Mouse (Mus musculus) A20 (cell line): ENCODE data around the gene H2-Q6.
"Not testable (repeated sequence)": the region's sequence is repeated elsewhere in the genome, so short reads cannot be mapped to it uniquely, and the experiment has no call there.

Experiments used
- DNase-seq: peaks from one replicate; pipeline ENCODE4 v3.0.0-alpha.2; 2011; ENCODE audit warnings: low read depth, low spot score

The H2-Q6 gene

GRCm38 (mm10) chr17:35434836-35435235 is 10.2 kb downstream of the H2-Q6 start:
- DNase-seq = not testable (repeated sequence)

- not testable (repeated sequence) for DNase-seq
Observed at GRCm38 (mm10) chr17:35435577-35435976, 10.9 kb downstream of the H2-Q6 start.

DNA sequence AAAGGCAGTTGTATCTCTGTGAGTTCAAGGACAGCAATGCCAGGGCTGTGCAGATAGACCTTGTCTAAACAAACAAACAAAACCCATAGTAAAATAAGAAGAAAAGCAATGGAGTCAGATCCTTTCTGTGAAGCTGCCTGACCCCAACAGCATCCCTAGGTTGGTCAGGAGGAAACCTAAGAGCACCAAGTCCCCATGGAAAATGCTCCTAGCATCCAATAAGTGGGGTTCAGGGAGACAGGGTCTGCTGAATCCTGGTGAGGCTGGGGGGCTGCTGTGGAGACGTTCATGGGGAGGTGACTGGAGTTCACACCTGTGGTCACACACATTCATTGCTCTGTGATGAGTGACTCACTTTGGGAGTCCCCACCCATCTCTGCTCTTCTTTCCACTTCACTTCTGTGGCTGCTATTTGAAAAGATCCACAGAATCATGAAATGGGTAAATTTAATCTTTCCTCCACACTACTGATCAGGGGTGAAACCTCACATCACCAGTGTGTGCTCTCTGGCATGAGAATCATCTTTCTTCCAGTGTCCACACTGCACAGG is 12.8 kb downstream of the H2-Q6 start:
- not testable (repeated sequence) for DNase-seq

GRCm38 (mm10) chr17:35438395-35438794 is 13.7 kb downstream of the H2-Q6 start:
- DNase-seq = not testable (repeated sequence)

GRCm38 (mm10) chr17:35438885-35439284 is 14.2 kb downstream of the H2-Q6 start, which contains the start of gene H2-Q7:
H2-Q7 (plus strand) TSS chr17:35439155.
- DNase-seq = peak; percentile 78

DNA sequence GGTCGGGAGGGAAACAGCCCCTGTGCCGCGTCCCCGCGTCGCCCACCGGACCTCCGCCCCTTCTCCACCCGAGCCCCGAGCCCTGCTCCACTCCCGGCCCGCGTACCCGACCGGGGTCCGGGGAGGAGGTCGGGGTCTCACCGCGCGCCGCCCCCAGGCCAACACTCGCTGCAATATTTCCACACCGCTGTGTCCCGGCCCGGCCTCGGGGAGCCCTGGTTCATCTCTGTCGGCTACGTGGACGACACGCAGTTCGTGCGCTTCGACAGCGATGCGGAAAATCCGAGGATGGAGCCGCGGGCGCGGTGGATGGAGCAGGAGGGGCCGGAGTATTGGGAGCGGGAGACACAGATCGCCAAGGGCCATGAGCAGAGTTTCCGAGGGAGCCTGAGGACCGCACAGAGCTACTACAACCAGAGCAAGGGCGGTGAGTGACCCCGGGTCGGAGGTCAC is 14.7 kb downstream of the H2-Q6 start:
- not testable (repeated sequence) for DNase-seq

DNA sequence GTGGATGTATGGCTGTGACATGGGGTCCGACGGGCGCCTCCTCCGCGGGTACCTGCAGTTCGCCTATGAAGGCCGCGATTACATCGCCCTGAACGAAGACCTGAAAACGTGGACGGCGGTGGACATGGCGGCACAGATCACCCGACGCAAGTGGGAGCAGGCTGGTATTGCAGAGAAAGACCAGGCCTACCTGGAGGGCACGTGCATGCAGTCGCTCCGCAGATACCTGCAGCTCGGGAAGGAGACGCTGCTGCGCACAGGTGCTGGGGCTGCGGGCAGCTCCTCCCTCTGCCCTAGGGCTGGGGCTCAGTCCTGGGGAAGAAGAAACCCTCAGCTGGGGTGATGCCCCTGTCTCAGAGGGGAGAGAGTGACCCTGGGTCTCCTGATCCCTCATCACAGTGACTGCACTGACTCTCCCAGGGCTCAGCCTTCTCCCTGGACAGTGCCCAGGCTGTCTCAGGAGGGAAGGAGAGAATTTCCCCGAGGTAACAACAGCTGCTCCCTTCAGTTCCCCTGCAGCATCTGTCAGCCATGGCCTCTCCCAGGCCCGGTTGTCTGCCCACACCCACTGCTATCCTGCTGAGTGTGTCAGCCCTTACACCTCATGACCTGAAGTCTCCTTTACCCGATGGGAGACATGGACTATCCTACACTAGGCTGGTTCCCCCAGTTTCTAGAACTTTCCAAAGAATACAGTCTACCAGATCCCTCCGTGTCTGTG is 15.4 kb downstream of the H2-Q6 start:
- not testable (repeated sequence) for DNase-seq

DNA sequence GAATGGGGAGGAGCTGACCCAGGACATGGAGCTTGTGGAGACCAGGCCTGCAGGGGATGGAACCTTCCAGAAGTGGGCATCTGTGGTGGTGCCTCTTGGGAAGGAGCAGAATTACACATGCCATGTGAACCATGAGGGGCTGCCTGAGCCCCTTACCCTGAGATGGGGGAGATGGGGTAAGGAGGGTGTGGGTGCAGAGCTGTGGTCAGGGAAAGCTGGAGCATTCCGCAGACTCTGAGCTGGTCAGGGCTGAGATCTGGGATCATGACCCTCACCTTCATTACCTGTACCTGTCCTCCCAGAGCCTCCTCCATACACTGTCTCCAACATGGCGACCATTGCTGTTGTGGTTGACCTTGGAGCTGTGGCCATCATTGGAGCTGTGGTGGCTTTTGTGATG is 17.7 kb downstream of the H2-Q6 start:
- not testable (repeated sequence) for DNase-seq

DNA sequence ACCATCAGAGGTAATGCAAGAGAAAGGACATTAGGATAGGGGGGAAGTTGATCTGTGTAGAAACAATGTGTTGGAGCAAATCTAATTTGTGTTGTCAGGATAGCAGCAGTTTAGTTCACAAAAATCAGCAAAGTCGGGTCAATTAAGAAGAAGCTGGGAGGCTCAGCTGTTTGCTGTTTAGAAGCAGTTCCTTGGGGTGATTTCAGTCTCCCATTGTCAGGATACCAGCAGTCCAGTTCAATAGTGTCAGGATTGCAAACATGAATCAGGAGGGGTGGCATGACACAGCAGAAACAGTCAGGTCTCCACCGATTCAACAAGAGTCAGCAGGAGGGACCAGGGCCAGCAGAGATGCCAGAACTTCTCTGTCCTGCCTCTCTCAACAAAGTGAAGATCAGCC is 19.9 kb downstream of the H2-Q6 start:
- not testable (repeated sequence) for DNase-seq

DNA sequence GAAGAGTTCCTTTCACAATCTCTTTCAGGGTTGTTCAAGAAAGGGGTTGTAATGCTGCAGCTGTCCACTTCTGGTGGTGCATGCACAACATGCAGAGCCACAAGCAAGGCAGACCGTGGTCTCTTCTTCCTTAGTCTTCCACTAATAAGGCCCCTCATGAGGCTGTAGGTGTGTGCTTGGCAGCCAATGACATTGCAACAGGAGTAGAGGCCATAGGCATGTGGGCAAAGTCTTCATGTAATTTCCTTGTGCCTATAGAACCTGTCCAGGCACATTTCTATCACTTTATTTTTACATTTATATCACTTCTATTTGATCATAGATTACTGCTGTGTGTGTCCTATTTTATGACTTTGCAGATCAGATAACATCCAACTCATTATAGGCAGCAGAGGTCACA is 33.6 kb downstream of the H2-Q6 start:
- not testable (repeated sequence) for DNase-seq

GRCm38 (mm10) chr17:35460513-35461341 is 36.1 kb downstream of the H2-Q6 start:
- DNase-seq = not testable (repeated sequence)

DNA sequence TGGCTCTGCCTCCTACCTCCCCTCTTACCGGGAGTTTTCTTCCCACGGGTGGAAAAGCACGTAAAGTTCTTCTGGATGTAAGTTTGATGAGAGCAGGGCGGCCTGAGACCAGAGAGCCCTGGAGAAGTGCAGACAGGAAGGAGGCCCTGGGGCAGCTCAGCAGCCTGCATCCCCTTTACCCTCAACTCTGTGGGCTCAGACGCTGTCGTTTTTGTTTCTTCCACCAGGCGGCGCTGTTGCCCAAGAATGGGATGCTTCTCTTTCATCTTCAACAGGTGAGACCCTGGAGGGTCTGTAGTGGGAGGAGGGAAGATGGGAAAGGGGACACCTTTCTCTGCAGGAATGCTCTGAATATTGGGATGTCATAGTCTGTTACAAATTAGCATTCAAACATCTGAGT is 41.0 kb downstream of the H2-Q6 start:
- DNase-seq = peak; percentile 26

DNA sequence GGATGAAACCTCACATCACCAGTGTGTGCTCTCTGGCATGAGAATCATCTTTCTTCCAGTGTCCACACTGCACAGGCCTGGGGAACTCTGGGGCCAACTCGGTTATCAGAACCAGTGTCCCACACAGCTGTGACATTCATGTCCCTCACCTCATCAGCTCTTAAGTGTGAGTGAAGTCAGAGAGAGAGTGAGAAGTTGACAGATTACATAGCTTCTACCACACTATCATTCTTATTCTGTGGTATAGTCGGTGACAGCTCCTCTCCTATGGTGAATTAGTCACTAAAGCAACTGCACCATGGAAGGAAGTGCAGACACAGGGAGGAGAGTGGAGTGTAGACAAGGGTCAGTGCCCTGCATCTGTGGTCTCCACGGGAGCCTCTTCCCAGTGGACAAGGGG is 44.3 kb downstream of the H2-Q6 start:
- DNase-seq = not testable (repeated sequence)

- DNase-seq = no peak
Observed at GRCm38 (mm10) chr17:35469842-35470751, 45.4 kb downstream of the H2-Q6 start, which contains the start of gene H2-Q10. H2-Q10 (plus strand) TSS chr17:35470089.
